Mouse (Mus musculus) hindlimb bud, embryonic 11.5 days (tissue): Measurements from ENCODE around the gene Ccm2.
A peak's percentile ranks its signal among the peaks of the same experiment; 100 is the strongest.

Experiments
- DNase-seq: peaks from one replicate; pipeline ENCODE4 v3.0.0-alpha.2; 2012; ENCODE audit warnings: low read depth, low spot score; ENCODE audit errors: extremely low spot score

The Ccm2 gene

GRCm38 (mm10) chr11:6528186-6529006 lies 18.3 kb upstream of the Ccm2 start:
- DNase-seq: peak; percentile 91

GRCm38 (mm10) chr11:6529961-6530360 lies 16.7 kb upstream of the Ccm2 start:
- DNase-seq: no peak

- no peak for DNase-seq
Observed at GRCm38 (mm10) chr11:6530746-6531145, 15.9 kb upstream of the Ccm2 start.

- DNase-seq: no peak
Observed at GRCm38 (mm10) chr11:6544683-6545082, 2.0 kb upstream of the Ccm2 start.

GRCm38 (mm10) chr11:6545186-6545856 lies 1.4 kb upstream of the Ccm2 start:
- DNase-seq: no peak

GRCm38 (mm10) chr11:6545857-6546192 lies 862 bp upstream of the Ccm2 start:
- DNase-seq: no peak

GRCm38 (mm10) chr11:6547037-6547680 lies 472 bp downstream of the Ccm2 start:
- peak; percentile 30 for DNase-seq

- DNase-seq: no peak
Observed at GRCm38 (mm10) chr11:6547696-6548325, 1.1 kb downstream of the Ccm2 start.

GRCm38 (mm10) chr11:6549770-6550169 lies 3.1 kb downstream of the Ccm2 start:
- no peak for DNase-seq

- no peak for DNase-seq
Observed at GRCm38 (mm10) chr11:6550201-6550600, 3.5 kb downstream of the Ccm2 start.

GRCm38 (mm10) chr11:6558234-6558633 lies 11.5 kb downstream of the Ccm2 start:
- no peak for DNase-seq

- DNase-seq: no peak
Observed at GRCm38 (mm10) chr11:6559996-6560395, 13.3 kb downstream of the Ccm2 start.

- DNase-seq: no peak
Observed at GRCm38 (mm10) chr11:6560655-6561360, 14.1 kb downstream of the Ccm2 start.

- no peak for DNase-seq
Observed at GRCm38 (mm10) chr11:6561474-6561873, 14.8 kb downstream of the Ccm2 start.

GRCm38 (mm10) chr11:6562359-6562758 lies 15.7 kb downstream of the Ccm2 start:
- no peak for DNase-seq

GRCm38 (mm10) chr11:6563201-6563600 lies 16.5 kb downstream of the Ccm2 start:
- DNase-seq: no peak

- no peak for DNase-seq
Observed at GRCm38 (mm10) chr11:6566496-6566895, 19.8 kb downstream of the Ccm2 start.

- DNase-seq: no peak
Observed at GRCm38 (mm10) chr11:6567951-6568350, 21.3 kb downstream of the Ccm2 start.

GRCm38 (mm10) chr11:6568584-6569409 lies 22.1 kb downstream of the Ccm2 start:
- no peak for DNase-seq

- DNase-seq: no peak
Observed at GRCm38 (mm10) chr11:6569410-6569777, 22.7 kb downstream of the Ccm2 start.
